In the genomic region with DNA sequence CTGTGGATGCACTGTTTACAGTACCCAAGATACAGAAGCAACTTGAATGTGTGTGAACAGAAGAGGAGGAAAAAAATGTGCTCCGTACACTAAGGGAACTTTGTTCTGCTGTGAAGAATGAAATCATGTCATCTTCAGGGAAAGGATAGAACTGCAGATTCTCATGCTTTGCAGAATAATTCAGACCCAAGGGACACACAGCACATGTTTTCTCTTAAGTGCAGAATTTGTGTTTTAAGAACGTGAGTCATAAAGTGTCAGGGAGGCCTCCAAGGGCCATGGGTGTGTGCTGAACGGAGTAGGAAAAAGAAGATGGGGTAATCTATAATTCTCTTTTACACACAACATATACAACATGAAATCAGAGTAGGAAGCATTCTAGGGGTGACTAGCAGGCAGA, we compare ENCODE assay signal across 12 mouse cellular contexts. TPM values are rescaled to one million over a fixed set of nuclear protein-coding genes. Genes with fewer than 3 reads are reported as not detected.
"Had no signal": no experiment of that assay in that cellular context is flagged by ENCODE, and none has a peak within 500 bp of the region (broad histone marks: within the 10 kb centered on the region; RNA-seq: fewer than 3 reads in every experiment).

No protein-coding gene starts in this region.

- H3K9me3 ChIP-seq: limb, embryonic 13.5 days; liver, embryonic 15.5 days; midbrain, embryonic 13.5 days had no signal

- H3K27ac ChIP-seq: limb, embryonic 13.5 days; liver, embryonic 15.5 days; midbrain, embryonic 13.5 days had no signal

- DNase-seq: kidney, postnatal 25 days; layer of hippocampus, postnatal 36 days; lung, adult 2 months; lung, postnatal 36 days; right cerebral cortex, postnatal 14 days; thymus, postnatal 4 days had no signal

- H3K9ac ChIP-seq: limb, embryonic 13.5 days; liver, embryonic 15.5 days; midbrain, embryonic 13.5 days had no signal

- H3K4me2 ChIP-seq: limb, embryonic 13.5 days; liver, embryonic 11.5 days; liver, embryonic 15.5 days; midbrain, embryonic 13.5 days had no signal

- ATAC-seq: lung, postnatal 0 days; midbrain, embryonic 13.5 days had no signal

- H3K27me3 ChIP-seq: limb, embryonic 13.5 days; liver, embryonic 15.5 days; midbrain, embryonic 13.5 days had no signal

- H3K4me1 ChIP-seq: limb, embryonic 13.5 days; liver, embryonic 15.5 days; midbrain, embryonic 13.5 days had no signal

- H3K4me3 ChIP-seq: limb, embryonic 13.5 days; liver, embryonic 15.5 days; midbrain, embryonic 13.5 days had no signal

- H3K36me3 ChIP-seq: limb, embryonic 13.5 days; liver, embryonic 15.5 days; midbrain, embryonic 13.5 days had no signal

RNA-seq across cellular contexts. Expression of gene Il1rl1, which starts 56.4 kb away (rescaled TPM):
- polyA plus RNA-seq: neural tube, embryonic 14.5 days had no signal
